10 mouse cellular contexts compared by ENCODE assay signal in the genomic region with DNA sequence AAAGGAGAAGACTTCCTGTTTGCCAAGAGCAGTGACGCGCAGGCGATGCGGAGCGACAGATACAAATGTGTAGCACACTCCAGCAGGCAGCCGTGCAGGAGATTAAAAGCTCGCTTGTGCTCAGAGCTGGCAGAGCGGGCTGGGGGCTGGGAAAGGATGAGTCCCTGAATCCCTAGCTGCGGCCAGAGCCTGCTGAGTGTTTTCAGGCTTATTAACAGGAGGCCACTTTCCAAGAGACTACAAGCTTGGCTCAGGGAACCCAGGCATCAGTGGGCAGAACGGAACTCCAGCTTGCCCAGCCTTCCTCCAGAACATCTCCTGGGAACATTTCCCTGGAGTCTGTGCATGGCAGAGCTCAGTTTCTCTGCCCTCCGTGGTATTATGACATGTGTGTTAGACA. TPM values are rescaled to one million over a fixed set of nuclear protein-coding genes. Genes with fewer than 3 reads are reported as not detected.
A peak's percentile ranks its signal among the peaks of the same experiment; 100 is the strongest.
DNase-seq lines count a peak whose midpoint lies in the region; ATAC-seq lines count a peak whose summit lies in the region.
"Had no signal": no experiment of that assay in that cellular context is flagged by ENCODE, and none has a peak within 500 bp of the region (broad histone marks: within the 10 kb centered on the region; RNA-seq: fewer than 3 reads in every experiment).

No protein-coding gene starts in this region.

- peaks cover 27% of the 10 kb centered on the region for H3K4me1 ChIP-seq in hindbrain, embryonic 16.5 days (ENCODE audit: control insufficient read depth, insufficient read depth, low read depth, low read length)
- H3K4me1 ChIP-seq in neural tube, embryonic 13.5 days (replicated peaks) = peaks cover 34% of the 10 kb centered on the region
- H3K4me1 ChIP-seq in liver, embryonic 12.5 days = peaks cover 21% of the 10 kb centered on the region

- no peaks in the 10 kb centered on the region for H3K36me3 ChIP-seq in hindbrain, embryonic 16.5 days (ENCODE audit: control insufficient read depth, insufficient read depth, low read length)
- no peaks in the 10 kb centered on the region for H3K36me3 ChIP-seq in neural tube, embryonic 13.5 days
- H3K36me3 ChIP-seq in liver, embryonic 12.5 days = no peaks in the 10 kb centered on the region

- ATAC-seq in hindbrain, embryonic 16.5 days = peak; percentile 95
- peak; percentile 83 for ATAC-seq in neural tube, embryonic 13.5 days (ENCODE audit: low read depth)
- no peak for ATAC-seq in liver, embryonic 12.5 days

- H3K9me3 ChIP-seq in hindbrain, embryonic 16.5 days (ENCODE audit: control insufficient read depth, low read length) = no peaks in the 10 kb centered on the region
- H3K9me3 ChIP-seq in neural tube, embryonic 13.5 days = no peaks in the 10 kb centered on the region
- no peaks in the 10 kb centered on the region for H3K9me3 ChIP-seq in liver, embryonic 12.5 days (replicated peaks)

- peak overlapping the region; percentile 64 for H3K27ac ChIP-seq in hindbrain, embryonic 16.5 days (ENCODE audit: low read depth, low read length)
- peak overlapping the region; percentile 61 for H3K27ac ChIP-seq in neural tube, embryonic 13.5 days (replicated peaks)
- H3K27ac ChIP-seq in liver, embryonic 12.5 days = no peak overlapping the region

- DNase-seq in lung, postnatal 4 days = peak; percentile 20 to 54
- no peak for DNase-seq in lung, postnatal 36 days
- DNase-seq in embryo, embryonic 9.5 days (ENCODE audit: extremely low spot score) = peak; percentile 20
- no peak for DNase-seq in thymus, postnatal 0 days (ENCODE audit: low spot score)
- no peak for DNase-seq in testis, postnatal 10 days (ENCODE audit: low spot score)

- 12% methylated on average over 11 of the region's 11 CpGs for WGBS in hindbrain, embryonic 16.5 days
- 28% methylated on average over 11 of the region's 11 CpGs for WGBS in neural tube, embryonic 13.5 days
- WGBS in liver, embryonic 12.5 days (ENCODE audit: insufficient replicate concordance) = 46% methylated on average over 11 of the region's 11 CpGs

- no peaks in the 10 kb centered on the region for H3K27me3 ChIP-seq in hindbrain, embryonic 16.5 days (replicated peaks; ENCODE audit: control insufficient read depth, insufficient read depth, low read length)
- no peaks in the 10 kb centered on the region for H3K27me3 ChIP-seq in neural tube, embryonic 13.5 days
- H3K27me3 ChIP-seq in liver, embryonic 12.5 days (replicated peaks) = no peaks in the 10 kb centered on the region

- no peak overlapping the region for H3K4me3 ChIP-seq in hindbrain, embryonic 16.5 days (ENCODE audit: low read length)
- no peak overlapping the region for H3K4me3 ChIP-seq in neural tube, embryonic 13.5 days
- no peak overlapping the region for H3K4me3 ChIP-seq in liver, embryonic 12.5 days
- H3K4me3 ChIP-seq: myocyte had no signal

- H3K4me2 ChIP-seq in hindbrain, embryonic 16.5 days (ENCODE audit: low read length) = peak overlapping the region; percentile 10; the same call in 1 of the 2 replicates
- peak overlapping the region; percentile 16; the same call in 1 of the 2 replicates for H3K4me2 ChIP-seq in neural tube, embryonic 13.5 days
- H3K4me2 ChIP-seq in liver, embryonic 12.5 days = no peak overlapping the region

- no peak overlapping the region; the same call in 1 of the 2 replicates for H3K9ac ChIP-seq in hindbrain, embryonic 16.5 days (ENCODE audit: low read depth, low read length)
- 0 out of 2 replicates have a peak overlapping the region, but pooled peaks have one; percentile 22 for H3K9ac ChIP-seq in neural tube, embryonic 13.5 days
- H3K9ac ChIP-seq in liver, embryonic 12.5 days = no peak overlapping the region

RNA-seq across cellular contexts. Expression of gene Fam163a, which starts 25.0 kb away (rescaled TPM):
- 3.7 and 4.5 TPM in 2 replicates for polyA plus RNA-seq in hindbrain, embryonic 16.5 days (2015; fragmentation: Nextera tagmentation; extraction: Ambion mirVana)
- polyA plus RNA-seq in neural tube, embryonic 13.5 days (2015; fragmentation: Nextera tagmentation; extraction: Ambion mirVana) = 6.2 and 7.2 TPM in 2 replicates
- 0.31 and 0.33 TPM in 2 replicates for polyA plus RNA-seq in thymus, postnatal 0 days (2015; fragmentation: Nextera tagmentation; extraction: Ambion mirVana)
- 0.10 and 0.17 TPM in 2 replicates for polyA plus RNA-seq in liver, embryonic 12.5 days (2016; fragmentation: Nextera tagmentation; extraction: Ambion mirVana)
- polyA plus RNA-seq: gonadal fat pad, adult 2 months; myocyte had no signal

Comparison
In these comparisons a context has a peak if more than half of its experiments do, and no peak if none do; other contexts are left out.
1. DNase-seq: peak in lung, postnatal 4 days (2 of 2) and embryo, embryonic 9.5 days (single experiment); none in lung, postnatal 36 days (single experiment), thymus, postnatal 0 days (single experiment) and testis, postnatal 10 days (single experiment).